Mouse (Mus musculus) hindbrain, embryonic 14.5 days (tissue): Measurements from ENCODE around the gene Hkdc1. TPM values are rescaled to one million over a fixed set of nuclear protein-coding genes. Genes with fewer than 3 reads are reported as not detected.

ENCODE experiments used
- ATAC-seq: fragments of 200-750 bp; cut with Nextera tagmentation; 2 replicates; pipeline ENCODE4 v1.8.0; 2017; ENCODE audit warnings: moderate number of reproducible peaks, mild to moderate bottlenecking, moderate TSS enrichment, moderate library complexity; ENCODE audit not compliant: low FRiP score
- DNase-seq: peaks from one replicate; pipeline ENCODE4 v3.0.0-alpha.2; 2015; ENCODE audit warnings: low spot score
- H3K27ac ChIP-seq: fragments of 300-500 bp; sonication (generic); 2 replicates; pipeline ENCODE4 v1.5.1; 2014; ENCODE audit warnings: mild to moderate bottlenecking, moderate library complexity
- H3K27me3 ChIP-seq: fragments of 300-500 bp; sonication (generic); 2 replicates; pipeline ENCODE4 v1.6.1; 2014; ENCODE audit warnings: mild to moderate bottlenecking, low read length, mixed read lengths; ENCODE audit not compliant: control insufficient read depth, insufficient read depth
- H3K36me3 ChIP-seq: fragments of 300-500 bp; sonication (generic); replicated peaks from 2 replicates; pipeline ENCODE4 v1.6.1; 2014; ENCODE audit not compliant: control insufficient read depth, insufficient read depth
- H3K4me1 ChIP-seq: fragments of 300-500 bp; sonication (generic); replicated peaks from 2 replicates; pipeline ENCODE4 v1.6.1; 2014; ENCODE audit warnings: antibody characterized with exemption, low read length, mixed read lengths; ENCODE audit not compliant: control insufficient read depth, insufficient read depth
- H3K4me2 ChIP-seq: fragments of 300-500 bp; sonication (generic); replicated peaks from 2 replicates; pipeline ENCODE4 v1.6.1; 2014; ENCODE audit warnings: mild to moderate bottlenecking, moderate library complexity
- H3K4me3 ChIP-seq: fragments of 300-500 bp; sonication (generic); replicated peaks from 2 replicates; pipeline ENCODE4 v1.5.1; 2014; ENCODE audit warnings: mild to moderate bottlenecking, low read length
- H3K9ac ChIP-seq: fragments of 300-500 bp; sonication (generic); 2 replicates; pipeline ENCODE4 v1.6.1; 2014
- H3K9me3 ChIP-seq: fragments of 300-500 bp; sonication (generic); 2 replicates; pipeline ENCODE4 v1.6.1; 2016; ENCODE audit warnings: low read length; ENCODE audit not compliant: control insufficient read depth
- WGBS: fragments of 180-500 bp; shearing (Covaris S2); extraction: QIAGEN DNeasy Blood & Tissue Kit; methylation state at CpG from one replicate; pipeline ENCODE4 v1.1.7; 2014; 5-methylcytosine and 5-hydroxymethylcytosine counted together
- polyA plus RNA-seq: library from polyadenylated mRNA; unstranded; fragments of >200 nt; fragmentation: Nextera tagmentation; extraction: Ambion mirVana; gene quantifications from 2 replicates; pipeline ENCODE4 v1.2.1, GENCODE M21; 2014

Gene Hkdc1
- polyA plus RNA-seq, 1 experiment from 2014 or later = 0.59 TPM

DNA sequence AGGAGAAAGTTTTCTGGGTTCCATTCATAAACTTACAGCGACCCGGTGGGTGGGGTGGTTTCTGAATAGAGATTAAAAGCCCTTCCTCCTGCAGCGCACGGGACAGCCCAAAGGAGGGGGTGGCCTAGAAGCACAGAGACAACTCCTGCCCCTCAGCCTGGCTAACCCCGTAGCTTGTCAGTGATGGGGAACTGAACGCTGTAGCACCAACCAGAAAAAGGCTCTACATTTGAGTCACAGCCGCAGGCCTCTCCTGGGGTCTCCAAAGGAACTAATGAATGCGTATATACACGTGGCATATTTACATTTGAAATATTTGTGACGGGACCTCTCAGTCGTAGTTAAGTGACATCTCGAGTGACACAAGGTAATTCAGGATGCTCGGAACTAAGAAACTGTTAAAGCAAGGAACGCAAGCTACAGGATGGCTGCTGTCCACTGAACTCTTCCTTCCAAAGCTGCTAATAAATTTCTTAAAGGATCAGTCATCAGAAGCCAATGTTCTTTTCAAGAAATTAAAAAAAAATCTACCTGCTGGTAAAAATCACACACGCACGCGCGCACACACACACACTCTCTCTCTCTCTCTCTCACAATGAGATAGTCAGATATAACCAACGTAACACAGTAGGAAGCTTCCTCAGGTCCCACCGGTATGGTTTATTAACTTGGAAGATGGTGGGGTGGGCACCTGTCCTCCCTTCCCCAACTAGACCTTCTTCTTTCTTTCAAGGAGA is 87.4 kb downstream of the Hkdc1 start:
- Histone ChIP-seq H3K9me3 (no peaks in the 10 kb centered on the region), H3K27ac (no peak overlapping the region), H3K4me1 (peaks cover 14% of the 10 kb centered on the region), H3K4me2 (no peak overlapping the region), H3K4me3 (no peak overlapping the region), H3K36me3 (no peaks in the 10 kb centered on the region), H3K9ac (no peak overlapping the region), H3K27me3 (no peaks in the 10 kb centered on the region)
- ATAC-seq (no peak), DNase-seq (no peak)
- WGBS = 44% methylated on average over 20 of the region's 20 CpGs

DNA sequence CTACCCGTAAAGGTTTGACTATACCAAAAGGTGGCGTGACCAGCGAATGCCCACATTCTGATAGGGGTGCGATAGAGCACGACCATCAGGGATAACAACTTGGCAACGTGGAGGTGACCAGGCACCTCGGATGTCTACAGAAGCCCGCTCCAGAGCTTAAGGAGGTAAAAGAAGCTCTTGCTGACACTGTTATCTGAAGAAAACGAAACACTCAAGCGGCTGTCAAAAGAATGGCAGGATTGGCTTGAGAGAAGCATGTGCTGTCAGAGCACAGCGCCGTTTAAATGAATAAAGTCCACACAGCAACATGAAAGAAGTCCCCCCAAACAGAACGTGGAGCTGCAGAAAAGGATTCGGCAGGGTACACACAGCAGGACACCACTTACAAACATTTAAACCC is 89.0 kb downstream of the Hkdc1 start:
- no peak for ATAC-seq
- Histone ChIP-seq H3K9ac (no peak overlapping the region), H3K4me1 (peaks cover 6% of the 10 kb centered on the region), H3K9me3 (no peaks in the 10 kb centered on the region), H3K36me3 (no peaks in the 10 kb centered on the region), H3K4me3 (no peak overlapping the region), H3K4me2 (no peak overlapping the region), H3K27ac (no peak overlapping the region), H3K27me3 (no peaks in the 10 kb centered on the region)
- 79% methylated on average over 14 of the region's 14 CpGs for WGBS
- no peak for DNase-seq

Other genes with a start within 250 kb of the Hkdc1 start
- gene Tspan15, start 191.2 kb downstream of the Hkdc1 start, polyA plus RNA-seq = 14.5 and 14.6 TPM in 2 replicates
- gene Tacr2, start 170.1 kb downstream of the Hkdc1 start, polyA plus RNA-seq = 0.12 and 0.19 TPM in 2 replicates
- gene Hk1, start 42.6 kb downstream of the Hkdc1 start, polyA plus RNA-seq = 89.9 and 105 TPM in 2 replicates
- gene 4930507D05Rik, start 27.0 kb upstream of the Hkdc1 start, polyA plus RNA-seq = 1.3 and 1.8 TPM in 2 replicates
- gene Supv3l1, start 27.2 kb upstream of the Hkdc1 start, polyA plus RNA-seq = 18.8 and 20.5 TPM in 2 replicates
- 60.3 and 65.7 TPM in 2 replicates for gene Vps26a, start 64.3 kb upstream of the Hkdc1 start, polyA plus RNA-seq
- gene Srgn, start 105.0 kb upstream of the Hkdc1 start, polyA plus RNA-seq = 11.5 and 13.8 TPM in 2 replicates
- gene Kif1bp, start 156.0 kb upstream of the Hkdc1 start, polyA plus RNA-seq = 90.4 and 96.8 TPM in 2 replicates
- gene Ddx21, start 179.8 kb upstream of the Hkdc1 start, polyA plus RNA-seq = 15.9 and 17.8 TPM in 2 replicates
- 87.5 and 90.1 TPM in 2 replicates for gene Ddx50, start 228.7 kb upstream of the Hkdc1 start, polyA plus RNA-seq